Mouse (Mus musculus) intestine, embryonic 15.5 days (tissue): Measurements from ENCODE around the gene Olfr628. TPM values are rescaled to one million over a fixed set of nuclear protein-coding genes. Genes with fewer than 3 reads are reported as not detected.

Experiments used
- polyA plus RNA-seq: library from polyadenylated mRNA; unstranded; fragments of >200 nt; fragmentation: Nextera tagmentation; extraction: Ambion mirVana; gene quantifications from 2 replicates; pipeline ENCODE4 v1.2.1, GENCODE M21; 2015

The Olfr628 gene
- polyA plus RNA-seq, 1 experiment from 2014 or later: not detected

Other genes with a start within 250 kb of the Olfr628 start
- gene Olfr609, start 232.3 kb upstream of the Olfr628 start, polyA plus RNA-seq: not detected in 2 replicates
- gene Olfr610, start 218.3 kb upstream of the Olfr628 start, polyA plus RNA-seq: not detected in 2 replicates
- not detected in 2 replicates for gene Olfr611, start 209.5 kb upstream of the Olfr628 start, polyA plus RNA-seq
- not detected in 2 replicates for gene Olfr612, start 187.7 kb upstream of the Olfr628 start, polyA plus RNA-seq
- gene Olfr613, start 182.3 kb upstream of the Olfr628 start, polyA plus RNA-seq: not detected in 2 replicates
- gene Olfr615, start 174.3 kb upstream of the Olfr628 start, polyA plus RNA-seq: not detected in 2 replicates
- gene Olfr616, start 161.2 kb upstream of the Olfr628 start, polyA plus RNA-seq: not detected in 2 replicates
- not detected in 2 replicates for gene Olfr617, start 157.3 kb upstream of the Olfr628 start, polyA plus RNA-seq
- gene Olfr618, start 140.3 kb upstream of the Olfr628 start, polyA plus RNA-seq: not detected in 2 replicates
- gene Olfr619, start 129.8 kb upstream of the Olfr628 start, polyA plus RNA-seq: not detected in 2 replicates
- not detected in 2 replicates for gene Olfr620, start 117.8 kb upstream of the Olfr628 start, polyA plus RNA-seq
- gene Olfr622, start 87.7 kb upstream of the Olfr628 start, polyA plus RNA-seq: not detected in 2 replicates
- gene Olfr623, start 66.7 kb upstream of the Olfr628 start, polyA plus RNA-seq: not detected in 2 replicates
- gene Olfr624, start 59.2 kb upstream of the Olfr628 start, polyA plus RNA-seq: 0.03 TPM in 1 of 2 replicates, not detected in the other
- gene Olfr625-ps1, start 47.7 kb upstream of the Olfr628 start, polyA plus RNA-seq: not detected in 2 replicates
- not detected in 2 replicates for gene Olfr243, start 15.7 kb upstream of the Olfr628 start, polyA plus RNA-seq
- not detected in 2 replicates for gene Olfr629, start 14.6 kb downstream of the Olfr628 start, polyA plus RNA-seq
- gene Olfr630, start 27.0 kb downstream of the Olfr628 start, polyA plus RNA-seq: not detected in 2 replicates
- not detected in 2 replicates for gene Olfr69, start 41.2 kb downstream of the Olfr628 start, polyA plus RNA-seq
- not detected in 2 replicates for gene Olfr68, start 49.3 kb downstream of the Olfr628 start, polyA plus RNA-seq
- gene Olfr67, start 61.4 kb downstream of the Olfr628 start, polyA plus RNA-seq: not detected in 2 replicates
- 2,721 and 2,775 TPM in 2 replicates for gene Hbb-bt, start 83.6 kb downstream of the Olfr628 start, polyA plus RNA-seq
- gene Hbb-bs, start 97.7 kb downstream of the Olfr628 start, polyA plus RNA-seq: 7,434 and 7,479 TPM in 2 replicates
- gene Hbb-bh2, start 110.1 kb downstream of the Olfr628 start, polyA plus RNA-seq: not detected in 2 replicates
- 2.0 and 2.2 TPM in 2 replicates for gene Hbb-bh1, start 112.8 kb downstream of the Olfr628 start, polyA plus RNA-seq
- 165 and 266 TPM in 2 replicates for gene Hbb-y, start 122.8 kb downstream of the Olfr628 start, polyA plus RNA-seq
- gene Olfr66, start 155.9 kb downstream of the Olfr628 start, polyA plus RNA-seq: not detected in 2 replicates
- gene Olfr64, start 164.1 kb downstream of the Olfr628 start, polyA plus RNA-seq: not detected in 2 replicates
- gene Olfr65, start 173.1 kb downstream of the Olfr628 start, polyA plus RNA-seq: not detected in 2 replicates
- gene Olfr631, start 198.5 kb downstream of the Olfr628 start, polyA plus RNA-seq: not detected in 2 replicates
- gene Olfr632, start 204.0 kb downstream of the Olfr628 start, polyA plus RNA-seq: not detected in 2 replicates
- not detected in 2 replicates for gene Olfr633, start 214.1 kb downstream of the Olfr628 start, polyA plus RNA-seq
- 0.01 TPM in 1 of 2 replicates, not detected in the other for gene Olfr635, start 240.8 kb downstream of the Olfr628 start, polyA plus RNA-seq